Mouse (Mus musculus) liver, adult 2 months (tissue): Measurements from ENCODE around the gene Gls.

Experiments used
- CTCF ChIP-seq: fragments of 200-500 bp; IDR thresholded peaks from 2 replicates; pipeline ENCODE4 v1.5.1; 2011; ENCODE audit warnings: low read depth, low read length, control low read depth
- POLR2A ChIP-seq: fragments of 200-500 bp; IDR thresholded peaks from 2 replicates; pipeline ENCODE4 v1.6.1; 2011; ENCODE audit warnings: low read length, control low read depth; ENCODE audit not compliant: insufficient read depth; ENCODE audit errors: extremely low read depth

DNA sequence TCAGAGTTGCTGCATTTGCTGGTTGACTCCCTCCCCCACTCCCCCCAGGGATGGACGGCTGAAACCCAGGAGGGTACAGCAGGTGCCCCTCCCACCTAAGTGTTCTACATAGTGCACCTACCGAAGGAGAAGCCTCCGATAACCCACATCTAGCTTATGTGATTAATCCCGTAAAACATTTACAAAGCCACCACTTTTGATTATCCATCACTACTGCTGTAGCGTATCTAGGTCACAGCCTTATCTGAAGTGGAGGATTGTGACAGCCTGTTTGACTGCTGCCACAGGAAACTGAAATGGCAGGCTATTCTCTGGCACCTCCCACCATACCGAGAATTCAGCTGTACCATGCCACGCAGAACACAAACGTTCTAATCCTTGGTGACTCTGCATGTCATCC lies 61.8 kb downstream of the Gls start:
- TF ChIP-seq POLR2A (no peak), CTCF (no peak)
